Mouse (Mus musculus) frontal cortex, adult 2 months (tissue): ENCODE data around the gene Hnrnpul1. TPM values are rescaled to one million over a fixed set of nuclear protein-coding genes. Genes with fewer than 3 reads are reported as not detected.
"Not testable (repeated sequence)": the region's sequence is repeated elsewhere in the genome, so short reads cannot be mapped to it uniquely, and the experiment has no call there.

Experiments used
- DNase-seq, 2 experiments: peaks; one replicate each; pipeline ENCODE4 v3.0.0; 2022; ENCODE audit warnings: low spot score in 1 of 2; ENCODE audit errors: extremely low spot score in 1 of 2
- polyA plus RNA-seq: library from polyadenylated mRNA; depleted of rRNA; stranded (reverse); fragments of >200 nt; gene quantifications from 2 replicates; pipeline ENCODE4 v1.2.3, GENCODE M21; 2012; rRNA removed

The Hnrnpul1 gene
- polyA plus RNA-seq, result 47.2 and 47.7 TPM in 2 replicates

DNA sequence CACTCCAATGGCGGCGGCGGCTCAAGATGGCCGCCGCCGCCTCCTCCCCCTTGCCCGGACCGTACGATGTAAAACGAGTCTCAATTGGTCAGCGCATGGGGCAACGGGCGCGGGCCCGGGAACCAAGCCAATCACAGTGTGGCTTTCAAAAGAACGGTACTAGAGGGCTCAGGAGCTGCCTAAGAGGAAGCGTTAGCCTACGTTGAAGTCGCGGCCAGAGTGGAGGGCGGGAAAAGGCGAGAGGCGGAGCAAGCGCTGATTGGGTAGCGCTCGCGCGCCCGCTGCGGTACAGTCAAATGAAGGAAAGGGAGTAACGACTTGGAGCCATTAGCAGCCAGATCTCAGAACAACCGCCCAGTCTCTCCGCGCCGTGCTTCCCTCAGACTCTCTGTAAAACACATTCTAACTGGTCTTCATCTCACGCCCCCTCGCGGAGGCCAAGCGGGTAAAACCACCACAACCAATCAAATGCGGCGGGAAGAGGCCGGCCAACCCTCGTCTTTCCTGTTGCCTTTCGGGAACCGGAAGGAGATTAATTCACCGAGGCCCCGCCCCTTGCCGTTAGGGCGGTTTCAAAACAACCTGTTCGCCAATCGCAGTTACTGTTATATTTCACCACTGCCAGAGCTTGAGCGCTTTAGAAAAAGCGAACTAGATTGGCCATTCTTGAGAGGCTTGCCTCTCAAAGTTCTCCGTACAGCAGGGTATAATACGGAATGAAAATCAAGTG, at the start of gene Hnrnpul1:
TSS of gene Hnrnpul1 (minus strand) at position 20 of the 730 bp plus-strand sequence.
- DNase-seq, result peak; percentile 100

DNA sequence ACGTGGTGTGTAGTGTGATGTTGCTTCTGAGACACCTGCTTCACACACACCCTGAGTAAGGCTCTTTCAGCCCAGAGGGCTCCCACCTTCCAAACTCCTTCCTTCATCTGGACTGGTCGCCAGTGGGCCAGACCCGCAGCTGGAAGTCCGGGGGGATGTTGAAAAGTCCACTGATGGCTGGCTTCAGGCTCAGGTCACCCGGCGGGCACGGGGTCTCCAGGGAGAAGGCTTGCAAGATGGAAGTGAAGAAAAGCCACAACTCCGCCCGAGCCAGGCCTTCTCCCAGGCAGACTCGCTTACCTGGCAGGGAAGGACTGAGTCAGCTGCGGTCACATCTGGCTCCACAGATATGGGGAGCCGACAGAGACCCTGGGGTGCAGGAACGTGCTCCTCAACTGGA, 48.9 kb upstream of the Hnrnpul1 start:
- no peak for DNase-seq

DNA sequence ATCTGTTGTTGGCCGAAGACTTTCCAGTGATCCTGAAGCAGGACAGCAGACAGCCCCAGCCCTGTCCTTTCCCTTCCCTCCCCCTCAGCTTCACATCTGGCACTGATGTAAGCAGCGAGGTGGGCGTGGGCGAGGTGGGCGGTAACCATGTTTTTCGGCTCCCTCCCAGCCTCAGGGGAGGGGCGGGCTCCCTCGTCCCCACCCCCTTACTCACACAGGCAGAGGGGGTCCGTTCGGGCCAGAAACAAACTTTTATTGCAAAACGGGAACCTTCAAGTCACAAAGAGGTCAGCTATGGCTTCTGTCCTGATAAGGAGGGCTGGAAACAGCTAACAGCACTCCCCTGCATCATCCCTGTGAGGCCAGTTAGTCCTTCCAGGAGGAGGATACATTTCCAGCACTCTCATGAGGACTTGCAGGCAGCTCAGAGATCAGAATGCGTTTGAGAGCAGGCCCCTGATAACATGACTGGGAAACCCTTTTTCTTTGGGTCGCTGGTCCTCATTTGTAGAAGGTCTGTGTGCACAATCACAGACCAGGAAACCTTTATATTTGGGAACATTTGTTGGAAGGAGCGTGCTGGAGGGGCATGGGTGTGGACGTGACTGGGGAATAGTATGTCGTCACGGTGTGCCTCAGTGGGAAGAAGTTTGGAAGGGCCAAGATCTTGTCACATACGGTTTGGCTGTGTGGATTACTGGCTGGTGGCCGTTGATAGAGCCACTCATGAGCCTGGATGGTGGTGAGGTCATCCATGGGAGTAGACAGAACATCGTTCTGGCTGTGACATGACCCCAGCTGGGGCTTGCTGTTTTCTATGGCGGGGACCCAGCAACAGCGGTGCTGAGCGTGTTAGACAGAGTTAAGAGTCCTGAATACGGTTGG, 47.9 kb upstream of the Hnrnpul1 start:
- no peak for DNase-seq

DNA sequence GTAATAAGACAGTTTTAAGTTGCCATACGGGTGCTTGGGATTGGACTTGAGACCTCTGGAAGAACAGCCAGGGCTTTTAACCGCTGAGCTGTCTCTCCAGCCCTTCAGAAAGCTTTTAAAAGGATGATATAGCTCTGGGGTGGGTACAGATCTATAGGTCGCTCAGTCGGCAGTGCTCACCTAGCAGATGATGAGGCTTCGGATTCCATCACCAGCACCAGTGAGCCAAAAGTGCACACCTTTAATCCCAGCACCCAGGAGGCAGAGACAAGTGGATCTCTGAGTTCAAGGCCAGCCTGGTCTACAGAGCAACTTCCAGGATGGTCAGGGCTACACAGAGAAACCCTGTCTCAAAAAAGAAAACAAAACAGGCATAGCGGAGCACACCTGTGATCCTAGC, 46.5 kb upstream of the Hnrnpul1 start:
- DNase-seq, result no peak

DNA sequence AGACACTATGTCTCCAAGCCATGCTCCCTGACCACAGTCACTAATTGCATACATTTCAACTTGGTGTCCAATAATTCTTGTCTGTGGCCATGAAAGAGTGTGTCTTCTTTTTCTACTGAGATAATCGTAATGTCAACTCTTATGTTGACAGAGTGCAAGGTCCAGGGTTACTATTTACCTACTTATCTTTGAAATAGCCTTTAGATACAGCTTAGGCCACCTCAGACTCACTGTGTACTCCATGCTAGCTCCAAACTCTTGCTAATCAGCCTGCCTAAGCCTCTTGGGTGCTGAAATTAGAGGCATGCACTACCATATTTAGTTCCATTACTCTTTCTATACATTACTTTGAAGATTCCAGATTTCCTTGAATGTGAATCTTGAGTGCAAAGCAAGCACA, 44.8 kb upstream of the Hnrnpul1 start:
- no peak for DNase-seq

DNA sequence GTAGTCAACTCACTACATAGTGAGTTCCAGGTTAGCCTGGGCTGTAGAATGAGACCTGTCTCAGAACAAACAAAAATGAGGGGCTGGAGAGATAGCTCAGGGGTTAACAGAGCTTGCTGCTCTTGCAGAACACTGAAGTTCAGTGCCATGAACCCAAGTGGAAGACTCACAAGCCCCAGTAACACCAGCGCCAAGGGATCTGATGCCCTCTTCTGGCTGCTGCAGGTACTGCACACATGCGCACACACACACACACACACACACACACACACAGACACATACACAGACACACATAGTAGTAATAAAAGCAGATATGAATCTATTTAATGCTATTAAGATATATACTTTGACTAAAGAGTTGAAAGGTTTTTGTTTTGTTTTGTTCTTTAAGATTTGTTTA, 44.0 kb upstream of the Hnrnpul1 start:
- no peak for DNase-seq

DNA sequence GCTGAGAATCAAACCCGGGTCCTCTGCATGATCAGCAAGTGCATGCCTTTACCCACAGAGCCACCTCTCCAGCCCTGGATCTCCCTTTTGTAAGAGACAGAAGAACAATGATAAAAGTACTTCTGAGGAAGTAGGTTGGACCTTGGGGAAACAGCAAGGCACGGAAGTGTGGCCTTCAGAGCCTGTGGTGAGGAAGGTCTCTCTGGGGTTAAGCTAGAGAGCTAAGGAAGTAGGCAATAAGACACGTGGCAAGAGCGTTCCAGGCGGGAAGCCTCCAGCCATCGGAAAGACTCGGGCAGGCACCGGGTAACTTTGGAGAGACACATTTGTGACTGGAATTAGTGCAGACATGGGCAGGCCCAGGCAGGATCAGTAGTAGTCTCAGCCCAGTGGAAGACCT, 40.2 kb upstream of the Hnrnpul1 start:
- DNase-seq, result no peak

DNA sequence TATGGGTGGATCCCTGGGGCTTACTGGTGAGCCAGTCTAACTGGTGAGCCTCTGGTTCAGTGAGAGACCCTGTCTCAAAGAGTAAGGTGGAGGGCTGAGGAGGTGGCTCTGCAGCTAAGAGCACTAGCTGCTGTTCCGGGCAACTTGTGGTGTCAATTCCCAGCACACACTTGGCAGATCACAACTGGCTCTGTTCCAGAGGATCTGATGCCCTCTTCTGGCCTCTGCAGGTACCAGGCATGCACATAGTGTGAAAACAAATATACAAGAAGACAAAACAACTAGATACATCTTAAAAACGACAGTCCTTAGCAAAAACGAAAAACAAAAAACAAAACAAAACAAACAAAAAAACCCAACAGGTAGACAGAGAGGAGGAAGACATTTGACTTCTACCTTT, 39.1 kb upstream of the Hnrnpul1 start:
- DNase-seq, result no peak

DNA sequence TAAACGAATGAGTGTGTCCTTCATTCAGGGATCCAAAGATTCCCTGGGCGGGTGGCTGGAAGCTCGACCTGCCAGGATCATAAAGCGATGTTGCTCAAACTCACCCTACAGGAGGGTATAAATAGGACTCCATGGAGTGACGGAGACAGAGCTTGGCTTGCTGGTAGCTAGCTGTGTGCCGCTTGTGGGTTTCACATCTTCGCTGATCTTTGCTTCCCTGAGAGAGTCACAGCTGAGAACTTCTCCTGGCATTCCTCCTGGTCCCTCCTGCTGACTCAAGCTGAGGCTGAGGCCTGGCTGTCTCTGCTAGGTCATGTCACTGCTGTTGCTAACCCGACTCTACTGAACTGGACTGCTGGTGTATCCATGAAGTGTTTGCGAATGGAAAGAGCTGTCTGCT, 38.4 kb upstream of the Hnrnpul1 start:
- DNase-seq, result not testable (repeated sequence)

DNA sequence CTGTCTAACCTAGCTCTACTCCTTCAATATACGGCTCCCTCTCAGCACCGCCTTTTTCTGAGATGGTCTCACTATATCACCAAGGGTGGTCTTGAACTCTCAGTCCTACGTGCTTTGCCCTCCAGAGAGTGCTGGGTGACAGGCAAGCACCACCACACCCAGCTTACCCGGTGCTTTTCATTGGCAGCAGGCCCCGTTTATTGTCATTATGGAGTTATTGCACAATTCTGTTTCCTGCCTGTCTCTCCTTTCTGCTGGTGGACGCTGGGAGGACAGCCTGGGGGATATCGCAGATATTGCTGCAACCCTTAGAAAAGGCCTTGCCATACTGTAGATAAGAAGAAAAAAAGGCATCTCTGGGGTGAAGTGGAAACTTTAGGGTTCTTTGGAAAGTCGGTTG, 36.1 kb upstream of the Hnrnpul1 start:
- DNase-seq, result no peak

DNA sequence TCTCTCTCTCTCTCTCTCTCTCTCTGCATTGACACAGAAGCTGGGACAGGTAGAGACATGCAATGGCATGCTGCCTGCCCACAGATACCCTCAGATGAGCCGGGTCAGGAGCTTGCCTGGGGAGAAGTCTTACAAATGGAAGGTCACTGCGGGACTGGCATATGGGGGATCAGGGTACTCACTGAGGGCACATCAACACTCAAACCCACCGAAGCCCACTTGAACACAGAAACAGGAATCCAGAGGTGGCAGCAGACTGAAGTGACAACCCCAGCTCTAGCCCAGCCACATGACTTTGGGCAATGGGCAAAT, 34.5 kb upstream of the Hnrnpul1 start:
- DNase-seq, result no peak

DNA sequence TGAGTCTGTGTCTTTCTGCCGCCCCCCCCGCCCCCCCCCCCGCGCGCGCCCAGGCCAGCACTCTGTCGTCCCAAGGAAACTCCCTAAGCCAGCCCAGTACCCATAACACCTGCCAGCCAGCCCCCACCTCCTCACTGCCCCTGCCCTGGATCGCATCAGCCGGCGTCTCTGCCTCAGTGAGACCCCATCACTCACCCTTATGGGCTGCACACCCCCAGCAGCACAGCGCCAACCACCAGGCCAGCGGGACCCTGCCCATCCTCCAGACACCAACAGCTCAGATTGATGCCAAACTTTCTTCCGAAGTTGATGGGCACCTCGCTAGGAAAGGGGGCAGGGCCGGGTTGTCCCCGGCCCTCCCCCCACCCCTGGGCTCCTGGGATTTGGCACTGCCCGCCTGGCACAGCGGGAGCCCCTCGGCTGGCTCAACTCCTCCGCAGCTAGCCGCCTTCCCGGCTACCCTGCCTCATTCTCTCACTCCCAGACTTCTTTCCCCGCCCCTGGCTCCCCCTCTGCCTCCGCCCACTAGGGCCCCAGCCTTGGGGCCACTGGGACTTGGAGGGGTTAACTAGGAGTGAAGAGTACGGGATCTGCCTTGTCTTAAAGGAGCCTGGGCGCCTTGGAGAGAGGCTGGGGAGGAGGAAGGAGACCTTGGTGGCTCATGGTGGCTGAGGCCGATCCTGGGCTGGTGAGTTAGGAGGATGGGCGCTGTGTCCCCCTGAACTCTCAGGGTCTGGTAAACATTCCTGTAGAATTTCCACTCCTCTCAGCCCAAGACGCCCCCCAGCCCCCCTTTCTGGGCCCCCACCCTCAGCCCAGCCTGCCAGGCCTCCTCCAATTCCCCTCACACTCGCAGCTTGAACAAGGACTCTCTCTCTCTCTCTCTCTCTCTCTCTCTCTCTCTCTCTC, 33.9 kb upstream of the Hnrnpul1 start, which contains the start of gene Axl:
TSS of gene Axl (minus strand) at position 486 of the 909 bp plus-strand sequence.
- peak in 1 of 2 experiments; percentile 41 for DNase-seq

DNA sequence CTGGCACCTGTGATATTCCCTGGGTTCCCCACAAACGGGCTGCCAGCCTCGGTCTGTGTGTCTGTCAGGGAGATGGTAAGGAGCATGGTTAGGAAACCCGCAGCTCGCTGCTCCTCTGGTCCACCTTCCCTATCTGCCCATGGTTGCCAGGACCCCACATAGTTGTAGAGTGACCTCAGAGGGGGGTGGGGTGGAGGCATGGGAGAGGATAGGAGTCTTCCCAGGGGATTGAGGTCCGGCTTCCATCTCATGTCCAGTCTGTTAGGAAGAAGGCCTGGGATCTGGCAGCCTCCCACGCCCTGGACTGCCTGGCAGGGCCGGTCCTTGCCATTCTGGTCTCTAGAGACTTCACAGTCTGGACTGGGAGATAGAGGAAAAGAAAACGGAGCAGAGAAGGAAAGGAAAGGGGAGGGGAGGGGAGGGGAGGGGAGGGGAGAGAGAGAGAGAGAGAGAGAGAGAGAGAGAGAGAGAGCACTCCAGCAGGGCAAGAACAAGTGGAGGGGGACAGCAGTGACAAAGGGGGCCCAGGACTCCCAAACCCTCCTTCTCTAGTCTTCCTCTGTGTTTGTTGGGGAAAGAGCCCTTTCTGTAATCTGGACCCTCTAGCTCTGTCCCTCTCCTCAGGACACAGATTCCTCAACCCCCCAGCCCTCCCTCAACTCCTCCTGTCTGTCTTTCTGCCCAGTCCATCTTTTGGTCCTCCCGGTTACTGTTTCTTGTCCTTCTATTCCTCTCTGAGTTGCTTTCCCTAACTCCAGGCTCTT, 33.1 kb upstream of the Hnrnpul1 start:
- DNase-seq, result no peak

DNA sequence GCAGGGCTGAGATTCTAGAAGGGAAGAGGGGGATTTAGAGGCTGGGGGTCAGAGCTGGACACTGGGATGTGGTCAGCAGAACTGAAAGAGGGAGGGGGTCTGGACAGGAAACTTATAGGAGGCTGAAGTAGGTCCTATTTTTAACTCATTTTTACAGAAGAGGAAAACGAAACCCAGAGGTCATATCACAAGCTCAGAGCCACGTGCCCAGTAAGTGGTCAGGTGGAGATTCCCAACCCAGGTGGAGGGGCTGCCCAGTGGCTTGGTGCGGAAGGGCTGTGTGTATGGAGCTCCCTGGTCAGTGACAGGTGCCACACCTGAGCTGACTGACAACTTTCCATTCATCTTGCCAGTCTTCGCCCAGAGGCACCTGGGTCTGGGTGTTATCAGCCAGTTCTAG, 32.4 kb upstream of the Hnrnpul1 start:
- DNase-seq, result no peak

DNA sequence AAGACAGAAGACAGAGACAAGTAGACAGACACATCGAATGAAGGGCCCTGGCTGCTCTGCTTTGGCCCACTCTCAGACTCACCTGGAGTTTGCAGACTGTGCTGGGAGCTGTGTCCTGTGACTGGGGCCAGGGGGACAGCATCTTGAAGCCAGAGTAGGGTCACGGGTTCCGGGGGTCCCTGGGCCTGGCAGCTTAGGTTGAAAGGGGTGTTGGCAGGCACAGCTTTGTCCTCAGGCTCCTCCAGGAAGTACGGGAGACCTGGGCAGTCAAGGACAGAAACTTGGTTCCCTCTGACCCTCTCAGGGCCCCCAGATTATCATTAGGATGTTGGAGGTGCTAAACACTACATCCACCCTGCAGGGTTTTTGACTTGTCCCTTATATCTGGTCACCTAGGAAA, 31.2 kb upstream of the Hnrnpul1 start:
- no peak for DNase-seq

DNA sequence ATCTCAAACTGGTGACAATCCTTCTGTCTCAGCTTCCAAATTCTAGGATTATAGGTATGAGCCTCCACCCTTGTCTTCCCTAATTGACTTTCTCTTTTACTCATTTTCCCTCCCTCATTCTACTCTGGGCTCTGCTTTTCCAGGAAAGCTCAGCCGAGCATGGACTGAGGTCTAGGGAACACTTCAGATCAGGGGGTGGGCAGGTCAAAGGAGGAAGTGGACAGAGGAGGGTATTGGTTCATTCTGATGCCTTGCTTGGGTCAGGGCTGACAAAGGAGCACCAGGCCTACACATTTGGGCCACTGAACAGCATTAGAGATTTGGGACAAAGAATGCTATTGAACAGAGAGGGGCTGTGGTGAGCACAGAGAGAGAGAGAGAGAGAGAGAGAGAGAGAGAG, 30.3 kb upstream of the Hnrnpul1 start:
- DNase-seq, result no peak

DNA sequence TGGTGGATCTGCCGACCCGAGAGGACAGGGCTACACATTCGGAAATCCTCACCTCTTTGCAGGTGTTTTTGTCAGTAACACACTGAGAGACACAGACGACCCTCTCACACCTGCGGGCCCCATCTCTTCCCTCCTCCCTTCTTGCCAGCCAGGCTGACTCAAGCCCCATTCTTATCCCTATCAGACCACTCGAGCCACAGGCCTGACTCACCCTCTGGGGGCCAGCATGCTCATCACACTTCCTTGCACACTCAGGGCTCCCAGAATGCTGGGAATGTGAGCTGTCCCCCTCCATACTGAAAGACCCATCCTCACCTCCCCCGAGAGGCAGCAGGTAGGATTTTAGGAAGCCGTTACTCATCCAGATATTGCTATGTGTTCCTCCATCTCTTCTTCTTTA, 29.2 kb upstream of the Hnrnpul1 start:
- no peak for DNase-seq

DNA sequence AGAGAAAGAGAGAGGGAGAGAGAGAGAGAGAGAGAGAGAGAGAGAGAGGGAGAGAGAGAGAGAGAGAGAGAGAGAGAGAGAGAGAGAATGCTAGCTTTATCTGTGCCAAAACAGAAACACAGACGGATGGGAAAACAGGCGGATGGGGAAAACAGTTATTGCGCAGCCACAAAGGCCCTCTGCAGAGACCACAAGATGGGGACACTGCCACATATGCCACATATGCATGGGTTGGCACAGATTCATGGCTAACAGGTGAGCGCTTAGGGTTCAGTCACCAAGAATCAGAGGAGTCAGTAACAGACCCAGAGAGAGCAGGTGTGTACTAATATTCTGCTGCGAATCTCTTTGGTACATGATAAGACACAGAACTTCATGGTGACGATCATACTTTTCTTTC, 28.2 kb upstream of the Hnrnpul1 start:
- no peak for DNase-seq

DNA sequence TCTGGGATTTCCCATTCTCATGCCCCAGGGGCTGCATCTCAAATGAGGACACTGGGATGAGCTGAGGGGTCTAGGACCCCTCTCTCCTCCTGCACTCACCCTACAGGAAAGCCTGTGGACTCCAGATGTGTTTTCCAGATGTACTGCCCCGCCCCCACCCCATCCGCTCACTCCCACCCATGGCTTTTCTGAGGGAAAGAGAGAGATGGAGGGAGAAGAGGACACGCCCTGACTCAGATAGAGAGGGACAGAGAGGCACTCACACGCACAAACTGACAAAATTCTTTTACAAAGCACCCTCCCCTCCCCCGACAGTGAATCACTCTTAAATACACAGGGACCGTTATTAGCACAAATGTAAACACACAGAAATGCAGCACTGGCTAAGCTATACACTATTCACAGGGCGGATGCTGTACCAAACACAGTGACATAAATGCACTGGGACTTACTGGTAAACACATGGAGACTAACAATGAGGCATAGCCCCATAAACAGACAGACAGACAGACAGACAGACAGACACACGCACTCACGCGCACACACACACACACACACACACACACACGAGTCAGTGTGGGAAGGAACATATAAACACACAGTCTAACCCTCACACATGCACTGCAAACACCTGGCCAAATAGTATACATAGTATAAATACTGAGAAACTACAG, 27.5 kb upstream of the Hnrnpul1 start:
- no peak for DNase-seq
